Mouse (Mus musculus) CD4-positive helper T cell, adult 2 months (primary cell): ENCODE results near the gene Cyth4.

Experiments
- DNase-seq: peaks from one replicate; pipeline ENCODE4 v3.0.0-alpha.2; 2012; ENCODE audit warnings: low read depth, missing footprints, low spot score

Gene Cyth4

GRCm38 (mm10) chr15:78585404-78585803, 11.4 kb upstream of the Cyth4 start:
- no peak for DNase-seq

GRCm38 (mm10) chr15:78587050-78587994, 9.5 kb upstream of the Cyth4 start:
- DNase-seq: peak; percentile 81

GRCm38 (mm10) chr15:78588049-78588448, 8.8 kb upstream of the Cyth4 start:
- no peak for DNase-seq

- no peak for DNase-seq
Measured at GRCm38 (mm10) chr15:78588900-78589299, 7.9 kb upstream of the Cyth4 start.

- DNase-seq: no peak
Measured at GRCm38 (mm10) chr15:78589936-78590335, 6.9 kb upstream of the Cyth4 start.

- no peak for DNase-seq
Measured at GRCm38 (mm10) chr15:78590785-78591184, 6.1 kb upstream of the Cyth4 start.

- DNase-seq: peak; percentile 85
Measured at GRCm38 (mm10) chr15:78591680-78592451, 5.0 kb upstream of the Cyth4 start.

GRCm38 (mm10) chr15:78592452-78592968, 4.3 kb upstream of the Cyth4 start:
- DNase-seq: peak; percentile 57

GRCm38 (mm10) chr15:78593896-78594425, 2.9 kb upstream of the Cyth4 start:
- DNase-seq: no peak

GRCm38 (mm10) chr15:78594831-78595230, 2.0 kb upstream of the Cyth4 start:
- DNase-seq: peak; percentile 85

- no peak for DNase-seq
Measured at GRCm38 (mm10) chr15:78595468-78595867, 1.4 kb upstream of the Cyth4 start.

GRCm38 (mm10) chr15:78596504-78596903, 343 bp upstream of the Cyth4 start:
- no peak for DNase-seq

- DNase-seq: peak; percentile 69
Measured at GRCm38 (mm10) chr15:78597729-78598128, 882 bp downstream of the Cyth4 start.

- DNase-seq: no peak
Measured at GRCm38 (mm10) chr15:78599124-78599523, 2.3 kb downstream of the Cyth4 start.

- DNase-seq: no peak
Measured at GRCm38 (mm10) chr15:78599529-78600193, 2.8 kb downstream of the Cyth4 start.

GRCm38 (mm10) chr15:78601180-78601579, 4.3 kb downstream of the Cyth4 start:
- DNase-seq: no peak

- DNase-seq: no peak
Measured at GRCm38 (mm10) chr15:78604255-78604654, 7.4 kb downstream of the Cyth4 start.

- DNase-seq: peak; percentile 54
Measured at GRCm38 (mm10) chr15:78605371-78605791, 8.5 kb downstream of the Cyth4 start.

GRCm38 (mm10) chr15:78606059-78606458, 9.2 kb downstream of the Cyth4 start:
- DNase-seq: no peak

- DNase-seq: peak; percentile 61
Measured at GRCm38 (mm10) chr15:78607463-78607862, 10.6 kb downstream of the Cyth4 start.

GRCm38 (mm10) chr15:78610705-78611462, 14.0 kb downstream of the Cyth4 start:
- no peak for DNase-seq
